Mouse (Mus musculus) neural tube, embryonic 10.5 days (tissue): ENCODE data around the gene Bard1.

Source experiments
- DNase-seq: peaks from one replicate; pipeline ENCODE4 v3.0.0-alpha.2; 2017; ENCODE audit warnings: low spot score; ENCODE audit errors: extremely low spot score

The Bard1 gene

GRCm38 (mm10) chr1:71102344-71103173, at the start of gene Bard1:
Bard1 (minus strand) TSS chr1:71103146.
- peak; percentile 92 for DNase-seq

GRCm38 (mm10) chr1:71127171-71127570, 24.2 kb upstream of the Bard1 start:
- no peak for DNase-seq

- DNase-seq: no peak
Measured at GRCm38 (mm10) chr1:71118511-71118910, 15.6 kb upstream of the Bard1 start.

DNA sequence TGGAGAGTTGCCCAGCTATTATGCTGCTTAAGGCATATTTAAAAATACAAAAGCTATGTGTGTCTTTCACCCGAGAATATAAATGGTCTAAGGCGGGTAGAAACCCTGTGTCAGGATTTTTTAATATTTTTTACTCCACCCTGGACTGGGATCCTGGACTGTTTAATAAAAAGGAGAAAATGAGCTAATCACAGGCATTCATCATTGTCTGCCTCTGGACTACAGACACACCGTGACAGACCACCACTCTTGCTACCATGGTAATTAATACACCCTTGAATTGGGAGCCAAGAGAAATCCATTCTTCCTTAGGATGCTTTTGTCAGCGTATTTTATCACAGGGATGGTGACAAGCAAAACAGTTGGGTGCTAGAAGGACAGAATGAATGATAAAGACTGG, 14.3 kb upstream of the Bard1 start:
- DNase-seq: no peak

GRCm38 (mm10) chr1:71115781-71116180, 12.8 kb upstream of the Bard1 start:
- DNase-seq: no peak

DNA sequence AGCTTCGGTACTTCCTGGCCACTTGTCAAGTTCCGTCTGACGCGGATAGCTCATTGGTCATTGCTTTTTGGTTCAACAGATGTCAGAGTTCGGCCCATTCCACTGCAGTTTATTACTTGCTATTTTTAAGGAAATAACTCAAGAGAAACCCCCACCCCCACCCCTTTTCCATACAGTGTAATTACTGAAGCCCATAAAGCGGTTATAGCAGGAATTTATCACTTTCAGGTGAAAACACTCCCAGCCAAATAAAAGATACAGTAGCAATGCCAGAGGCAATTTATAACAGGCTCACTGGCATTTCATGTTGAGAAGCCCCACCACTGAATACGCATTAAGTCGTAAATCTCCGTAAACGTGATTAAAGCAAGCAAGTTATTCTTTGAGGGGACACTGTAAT, 6.9 kb upstream of the Bard1 start:
- DNase-seq: no peak

- no peak for DNase-seq
Measured at GRCm38 (mm10) chr1:71106127-71106526, 3.2 kb upstream of the Bard1 start.

DNA sequence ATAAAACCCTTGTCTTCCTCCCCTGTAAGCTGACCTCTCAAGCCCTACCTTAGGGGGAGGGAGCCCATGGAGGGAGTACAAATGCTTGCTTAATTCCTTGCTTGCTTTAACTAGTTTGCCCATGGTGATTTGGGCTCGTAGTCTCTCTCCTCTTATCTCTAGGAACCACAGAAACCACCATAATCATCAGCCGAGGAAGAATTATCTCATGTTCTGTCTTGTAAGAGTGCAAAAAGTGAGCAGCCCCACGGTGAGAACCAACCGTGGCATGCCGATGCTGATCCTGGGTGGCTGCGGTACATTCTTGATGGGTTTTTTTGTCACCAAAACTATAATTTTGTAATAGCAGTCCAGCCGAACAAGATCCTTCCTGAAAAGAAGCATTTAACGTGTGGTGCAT, 2.8 kb upstream of the Bard1 start:
- no peak for DNase-seq

- peak; percentile 14 for DNase-seq
Measured at GRCm38 (mm10) chr1:71103174-71103864, 373 bp upstream of the Bard1 start.

GRCm38 (mm10) chr1:71101369-71101970, 1.5 kb downstream of the Bard1 start:
- no peak for DNase-seq

DNA sequence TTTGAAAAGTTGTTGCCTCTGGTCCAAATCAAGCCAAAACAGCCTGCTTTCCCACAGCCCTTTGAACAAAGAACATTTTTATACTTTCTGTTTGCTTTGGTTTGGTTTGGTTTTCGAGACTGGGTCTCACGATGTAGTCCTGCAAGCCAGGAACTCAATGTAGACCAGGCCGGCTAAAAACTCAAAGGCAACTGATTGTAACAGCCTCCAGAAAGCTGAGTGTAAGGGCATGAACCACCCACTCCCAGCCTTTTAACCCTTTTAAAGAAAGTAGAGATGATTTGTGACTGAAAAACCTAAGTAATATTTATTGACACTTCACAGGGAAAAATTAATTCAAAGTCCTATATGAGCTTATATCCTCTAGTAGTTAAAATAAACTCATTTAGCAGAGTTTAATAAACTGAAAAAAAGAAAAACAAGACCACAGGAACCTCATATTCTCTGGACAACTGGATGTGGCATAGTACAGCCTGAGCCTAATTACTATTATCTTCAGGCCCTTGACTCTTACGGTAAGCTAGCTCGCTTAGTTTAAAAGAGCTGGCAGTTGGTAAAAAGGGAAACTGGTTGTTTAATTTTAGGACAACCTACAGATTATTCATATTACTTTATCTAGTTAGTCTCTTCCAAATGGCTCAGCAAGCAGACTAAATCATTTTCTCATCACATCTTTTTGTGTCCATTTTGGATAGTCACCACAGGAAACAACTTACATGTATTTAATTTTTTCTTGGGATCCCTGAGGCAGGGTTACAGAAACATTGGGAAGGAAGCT, 2.2 kb downstream of the Bard1 start:
- DNase-seq: no peak

DNA sequence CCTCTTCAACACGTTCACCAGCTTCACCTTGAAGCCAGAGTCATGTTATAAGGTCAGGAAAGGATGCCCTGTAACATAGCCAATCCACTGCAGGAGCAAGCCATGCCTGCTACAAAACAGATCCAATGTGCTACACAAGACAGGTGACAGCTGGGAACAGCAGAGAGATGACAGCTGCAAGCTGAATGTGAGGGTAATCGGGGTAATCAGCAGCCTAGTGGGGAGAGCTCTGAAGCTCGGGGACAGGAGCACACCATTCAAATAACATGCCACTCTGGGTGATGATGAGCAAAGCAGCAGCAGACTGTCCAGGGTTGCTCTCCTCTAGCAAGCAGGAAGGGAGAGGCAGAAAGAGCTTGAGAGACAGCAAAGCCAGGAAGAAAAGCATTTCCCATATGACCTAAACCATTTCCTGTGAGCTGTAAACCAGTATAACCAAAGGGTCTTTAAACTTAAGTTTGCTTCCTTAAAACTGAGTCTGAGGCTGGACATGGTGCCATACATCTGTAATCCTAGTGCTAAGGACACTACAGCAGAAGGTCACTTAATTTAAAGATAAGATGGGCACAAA, 2.9 kb downstream of the Bard1 start:
- DNase-seq: no peak

GRCm38 (mm10) chr1:71096031-71096430, 6.9 kb downstream of the Bard1 start:
- no peak for DNase-seq

DNA sequence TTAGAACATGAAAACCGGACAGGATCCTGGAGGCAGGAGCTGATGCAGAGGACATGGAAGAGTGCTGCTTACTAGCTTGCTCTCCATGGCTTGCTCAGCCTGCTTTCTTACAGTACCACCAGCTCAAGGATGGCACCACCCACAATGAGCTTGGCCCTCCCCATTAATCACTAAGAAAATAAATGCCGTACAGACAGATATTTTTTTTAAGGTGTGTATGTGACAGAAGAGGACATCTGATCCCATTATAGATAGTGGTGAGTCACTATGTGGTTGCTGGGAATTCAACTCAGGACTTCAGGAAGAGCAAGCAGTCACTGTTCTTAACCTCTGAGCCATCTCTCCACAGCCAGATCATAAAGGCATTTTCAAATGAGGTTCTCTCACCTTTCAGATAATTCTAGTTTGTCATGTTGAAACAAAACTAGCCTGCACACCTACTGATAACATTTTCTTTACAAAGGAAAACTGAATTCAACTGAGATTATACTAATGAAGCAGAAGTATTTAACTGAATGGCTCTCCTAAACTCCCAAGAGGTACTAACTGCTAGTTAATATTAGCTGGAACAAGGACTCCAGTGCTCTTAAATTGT, 7.6 kb downstream of the Bard1 start:
- DNase-seq: no peak

GRCm38 (mm10) chr1:71075651-71076050, 27.3 kb downstream of the Bard1 start:
- DNase-seq: no peak

GRCm38 (mm10) chr1:71070771-71071170, 32.2 kb downstream of the Bard1 start:
- no peak for DNase-seq

GRCm38 (mm10) chr1:71068728-71069304, 34.1 kb downstream of the Bard1 start:
- DNase-seq: no peak

DNA sequence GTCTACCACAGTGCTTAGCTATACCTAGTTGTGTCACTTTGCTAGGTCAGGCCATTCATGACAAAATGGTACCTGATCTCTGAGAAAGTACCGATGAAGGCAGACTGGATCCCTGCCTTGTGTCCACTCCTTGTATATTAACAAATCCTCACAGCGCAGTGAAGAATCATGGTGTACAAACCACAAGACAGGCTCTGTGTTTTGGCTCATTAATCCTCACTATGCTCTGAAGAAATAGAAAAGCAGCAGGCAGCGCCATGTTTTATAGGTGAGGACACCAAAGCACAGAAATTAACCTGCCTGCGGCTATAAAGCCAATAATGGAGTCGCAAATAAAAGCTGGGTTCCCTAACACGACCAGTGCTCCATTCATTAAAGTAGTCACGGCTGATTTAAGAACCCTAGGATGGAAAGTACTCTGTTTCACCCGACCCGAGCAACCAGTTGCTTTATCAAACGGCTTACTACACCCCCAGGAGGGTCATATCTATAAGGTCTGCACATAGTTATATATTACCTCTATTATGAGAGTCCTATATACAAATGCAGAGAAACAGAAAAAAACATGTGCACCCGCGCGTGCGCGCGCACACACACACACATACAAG, 39.0 kb downstream of the Bard1 start:
- DNase-seq: no peak

GRCm38 (mm10) chr1:71056143-71056542, 46.8 kb downstream of the Bard1 start:
- DNase-seq: no peak

DNA sequence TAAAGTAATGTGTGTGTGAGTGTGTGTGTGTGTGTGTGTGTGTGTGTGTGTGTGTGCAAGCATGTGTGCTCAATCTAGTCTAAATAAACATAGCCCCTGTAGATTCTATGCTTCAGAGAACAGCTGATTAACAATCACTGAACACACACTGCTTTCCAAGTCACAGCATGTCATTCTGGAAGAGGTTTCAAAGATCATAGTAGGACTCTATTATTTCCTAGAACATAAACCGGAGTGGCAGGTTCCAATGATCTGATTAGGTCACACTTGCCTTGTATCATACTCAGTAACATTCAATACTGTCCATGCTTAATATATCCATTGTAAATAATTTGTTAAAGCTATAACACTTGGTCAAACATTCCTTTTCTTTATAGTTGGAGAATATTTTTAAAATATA, 47.5 kb downstream of the Bard1 start:
- DNase-seq: no peak
